Mouse (Mus musculus) brown adipose tissue, adult 24 weeks (tissue): ENCODE data around the gene Ankdd1a. TPM values are rescaled to one million over a fixed set of nuclear protein-coding genes. Genes with fewer than 3 reads are reported as not detected.

ENCODE experiments used
- H3K27ac ChIP-seq: fragments of 200-500 bp; replicated peaks from 2 replicates; pipeline ENCODE4 v1.5.1; 2012; ENCODE audit warnings: low read depth, mild to moderate bottlenecking, low read length
- H3K4me1 ChIP-seq: fragments of 200-500 bp; 2 replicates; pipeline ENCODE4 v1.6.1; 2012; ENCODE audit warnings: low read length, mixed read lengths; ENCODE audit not compliant: control insufficient read depth, insufficient read depth, insufficient read length
- H3K4me3 ChIP-seq: fragments of 200-500 bp; 2 replicates; pipeline ENCODE4 v1.5.1; 2012; ENCODE audit warnings: low read depth, mild to moderate bottlenecking, low read length, moderate library complexity; ENCODE audit not compliant: insufficient read depth
- polyA plus RNA-seq: library from polyadenylated mRNA; stranded (reverse); fragments of >200 nt; gene quantifications from 2 replicates; pipeline ENCODE4 v1.2.4, GENCODE M21; 2012; ENCODE audit not compliant: missing spikeins, insufficient read depth, insufficient read length

Ankdd1a gene
- polyA plus RNA-seq, 1 experiment = not detected

- no peak overlapping the region for H3K27ac ChIP-seq
- no peaks in the 10 kb centered on the region for H3K4me1 ChIP-seq
- H3K4me3 ChIP-seq = no peak overlapping the region
These were observed 17.8 kb downstream of the Ankdd1a start for GRCm38 (mm10) chr9:65502146-65502545.

- no peak overlapping the region for H3K27ac ChIP-seq
- no peak overlapping the region for H3K4me3 ChIP-seq
- no peaks in the 10 kb centered on the region for H3K4me1 ChIP-seq
These were observed 27.1 kb downstream of the Ankdd1a start for GRCm38 (mm10) chr9:65492851-65493250.

GRCm38 (mm10) chr9:65492351-65492750 lies 27.6 kb downstream of the Ankdd1a start:
- Histone ChIP-seq H3K4me1 (no peaks in the 10 kb centered on the region), H3K4me3 (no peak overlapping the region), H3K27ac (no peak overlapping the region)

DNA sequence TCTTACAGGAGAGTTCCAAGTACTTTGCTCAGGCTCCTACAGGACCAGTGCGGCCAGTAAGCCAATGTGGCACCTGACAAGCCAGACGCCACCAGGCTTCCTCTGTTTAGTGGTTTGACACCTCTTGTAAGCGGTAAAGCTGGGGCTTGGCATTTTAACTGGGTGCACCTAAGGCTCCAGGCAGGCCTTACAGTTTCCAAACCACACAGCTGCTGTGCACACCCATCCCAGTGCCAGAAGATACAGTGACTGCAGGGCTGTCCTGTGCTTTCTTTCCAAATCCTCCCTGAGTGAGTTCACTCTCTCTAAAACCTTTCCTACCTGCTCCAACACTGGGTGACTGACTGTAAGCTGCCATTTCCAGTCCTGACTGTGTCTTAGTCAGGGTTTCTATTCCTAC lies 28.5 kb downstream of the Ankdd1a start:
- H3K27ac ChIP-seq = no peak overlapping the region
- H3K4me1 ChIP-seq = no peaks in the 10 kb centered on the region
- no peak overlapping the region for H3K4me3 ChIP-seq

DNA sequence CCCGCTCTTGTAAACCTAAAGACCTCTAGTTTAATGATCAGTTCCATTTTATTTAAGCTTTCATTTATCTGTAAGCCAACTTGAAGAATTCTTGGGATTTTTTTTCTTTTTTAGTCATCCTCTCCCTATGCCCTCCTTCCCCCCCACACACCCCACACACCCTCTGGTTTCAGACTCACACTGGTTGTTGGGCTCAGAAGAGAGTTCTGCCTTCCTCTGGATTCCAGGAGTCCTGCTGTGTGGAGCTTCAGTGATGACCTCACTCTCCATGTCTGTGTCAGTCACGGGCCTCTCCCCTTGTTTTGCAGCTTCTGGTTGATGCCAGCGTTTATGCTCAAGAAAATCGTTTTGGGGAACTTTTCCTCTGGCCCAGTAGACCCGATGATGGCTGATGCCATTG lies 39.9 kb downstream of the Ankdd1a start:
- Histone ChIP-seq H3K27ac (no peak overlapping the region), H3K4me1 (no peaks in the 10 kb centered on the region), H3K4me3 (no peak overlapping the region)

DNA sequence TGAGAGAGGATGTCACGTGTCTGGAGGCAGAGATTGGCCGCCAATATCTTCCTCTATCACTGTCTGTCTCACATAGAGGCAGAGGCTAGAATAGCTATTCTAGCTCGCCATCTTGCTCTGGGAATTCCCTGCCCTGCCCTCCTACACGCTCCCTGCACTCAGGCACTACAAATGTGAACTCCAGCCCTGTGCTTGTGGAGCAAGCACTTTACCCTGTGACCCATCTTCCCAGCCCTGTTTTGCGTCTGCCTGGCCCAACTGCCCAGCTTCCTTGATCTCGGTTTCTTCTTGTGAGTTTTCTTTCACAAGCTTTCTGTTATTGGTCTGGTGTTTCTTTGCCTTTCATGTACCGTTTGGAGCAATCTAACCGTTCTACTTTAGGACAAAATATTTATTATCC lies 40.8 kb downstream of the Ankdd1a start:
- H3K4me3 ChIP-seq = no peak overlapping the region
- no peaks in the 10 kb centered on the region for H3K4me1 ChIP-seq
- H3K27ac ChIP-seq = no peak overlapping the region; the same call in 1 of the 2 replicates

DNA sequence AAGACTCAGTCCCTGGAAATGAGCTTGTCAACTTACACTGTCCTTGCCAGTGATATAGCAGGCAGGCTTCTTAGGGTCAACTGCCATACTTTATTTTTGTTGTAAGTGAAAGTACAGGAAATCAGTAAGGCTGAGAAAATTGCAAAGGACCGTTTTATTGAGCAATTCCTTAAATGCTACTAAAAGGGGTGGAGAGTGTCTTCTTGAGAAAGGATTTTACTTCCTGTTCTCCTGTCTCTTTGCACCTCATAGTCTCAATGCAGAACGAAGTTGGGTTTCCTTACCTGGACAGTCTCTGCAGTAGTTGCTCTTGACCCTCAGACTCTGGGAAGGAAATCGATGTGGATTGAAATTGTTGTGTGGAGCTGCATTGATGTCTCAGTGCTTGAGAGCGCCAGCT lies 47.2 kb downstream of the Ankdd1a start:
- Histone ChIP-seq H3K4me1 (no peaks in the 10 kb centered on the region), H3K27ac (no peak overlapping the region), H3K4me3 (no peak overlapping the region)

DNA sequence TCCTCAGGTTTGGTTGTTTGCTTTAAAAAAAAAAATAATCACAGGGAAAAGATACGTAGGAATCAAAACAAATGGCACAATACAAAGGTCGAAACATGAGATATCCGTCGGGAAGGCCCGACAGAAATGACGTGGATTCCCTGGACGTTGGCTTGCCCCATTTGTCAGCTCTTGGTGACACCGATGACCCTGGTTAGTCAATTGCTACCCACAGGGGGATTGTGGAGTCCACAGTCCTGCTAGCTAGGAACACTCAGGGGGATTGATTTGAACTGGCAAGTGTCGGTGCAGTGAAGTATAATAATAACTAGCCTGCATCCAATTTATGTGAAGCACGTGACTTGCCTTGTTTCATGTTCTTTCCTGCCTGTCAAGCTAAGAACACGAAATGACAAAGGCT lies 52.3 kb downstream of the Ankdd1a start:
- H3K4me3 ChIP-seq = no peak overlapping the region
- H3K4me1 ChIP-seq = peaks cover 6% of the 10 kb centered on the region
- H3K27ac ChIP-seq = no peak overlapping the region

- peaks cover 9% of the 10 kb centered on the region for H3K4me1 ChIP-seq
- H3K27ac ChIP-seq = peak overlapping the region; percentile 70
- no peak overlapping the region for H3K4me3 ChIP-seq
These were observed 54.8 kb downstream of the Ankdd1a start for GRCm38 (mm10) chr9:65465241-65465640.

GRCm38 (mm10) chr9:65464161-65464560 lies 55.8 kb downstream of the Ankdd1a start:
- peaks cover 9% of the 10 kb centered on the region for H3K4me1 ChIP-seq
- no peak overlapping the region for H3K4me3 ChIP-seq
- peak overlapping the region; percentile 63 for H3K27ac ChIP-seq

- Histone ChIP-seq H3K27ac (no peak overlapping the region), H3K4me3 (no peak overlapping the region), H3K4me1 (peaks cover 9% of the 10 kb centered on the region)
These were observed 57.4 kb downstream of the Ankdd1a start for GRCm38 (mm10) chr9:65462544-65462943.

GRCm38 (mm10) chr9:65460732-65461442 lies 59.1 kb downstream of the Ankdd1a start, which contains the start of gene Spg21:
TSS of gene Spg21 (plus strand) at chr9:65460947.
- Histone ChIP-seq H3K27ac (peak within 1 kb of the TSS; percentile 44), H3K4me1 (peaks cover 5% of the 10 kb centered on the region), H3K4me3 (peak within 1 kb of the TSS; percentile 91)

- Histone ChIP-seq H3K27ac (no peak overlapping the region), H3K4me3 (no peak overlapping the region), H3K4me1 (peaks cover 5% of the 10 kb centered on the region)
These were observed 59.8 kb downstream of the Ankdd1a start for GRCm38 (mm10) chr9:65460198-65460597.

GRCm38 (mm10) chr9:65458975-65459374 lies 61.0 kb downstream of the Ankdd1a start:
- no peak overlapping the region for H3K27ac ChIP-seq
- peaks cover 3% of the 10 kb centered on the region; the same call in 1 of the 2 replicates for H3K4me1 ChIP-seq
- no peak overlapping the region for H3K4me3 ChIP-seq

- no peak overlapping the region for H3K4me3 ChIP-seq
- no peak overlapping the region for H3K27ac ChIP-seq
- H3K4me1 ChIP-seq = no peaks in the 10 kb centered on the region
These were observed 72.0 kb downstream of the Ankdd1a start for GRCm38 (mm10) chr9:65447951-65448350.

DNA sequence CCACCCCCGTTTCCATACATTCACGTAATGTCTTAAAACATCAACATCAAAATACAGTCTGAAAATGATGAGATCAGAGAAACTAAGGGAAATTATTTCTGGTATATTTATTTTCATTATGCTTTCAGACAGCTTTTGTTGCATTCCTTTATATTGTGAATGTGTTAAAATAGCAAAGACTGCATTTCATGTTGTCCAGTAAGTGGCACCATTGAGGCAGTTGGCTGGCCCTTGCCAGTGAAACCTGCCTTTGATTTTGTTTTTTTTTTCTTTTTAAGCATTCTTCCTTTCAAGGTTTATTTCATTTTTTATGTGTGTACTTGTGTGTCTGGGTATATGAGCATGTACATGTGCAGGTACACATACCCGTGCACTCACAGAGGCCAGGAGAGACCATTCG lies 75.3 kb downstream of the Ankdd1a start:
- Histone ChIP-seq H3K4me3 (no peak overlapping the region), H3K27ac (no peak overlapping the region), H3K4me1 (no peaks in the 10 kb centered on the region)
